In the genomic region with DNA sequence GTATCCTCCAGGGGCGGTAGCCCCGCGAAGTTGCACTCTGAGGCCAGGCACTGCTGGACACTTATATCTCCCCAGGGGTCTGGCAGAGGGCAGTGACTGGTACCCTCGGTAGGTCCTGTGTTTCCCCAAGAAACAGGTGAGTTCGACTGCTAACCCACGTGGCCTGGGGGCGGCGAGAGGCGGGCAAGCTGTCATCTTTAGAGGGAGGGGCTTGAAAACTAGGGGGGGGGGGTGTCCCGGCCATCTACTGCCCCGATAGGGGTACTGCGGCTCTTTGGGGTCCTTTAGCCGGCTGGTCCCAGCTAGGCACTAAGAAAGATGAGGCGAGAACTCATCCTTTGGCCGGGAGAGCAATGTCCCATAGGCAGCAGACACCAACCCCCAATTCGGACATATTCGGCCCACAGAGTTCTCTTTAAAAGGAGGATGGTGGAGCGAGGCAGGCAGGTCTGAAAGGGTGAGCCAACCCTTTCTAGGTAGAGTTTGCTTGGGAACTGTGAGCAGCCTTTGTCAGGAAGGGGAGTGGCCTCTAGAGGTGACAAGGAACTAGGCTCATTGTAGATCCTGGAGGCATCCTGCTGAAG, we compare ENCODE assay signal across 1 mouse cellular context.
TF ChIP-seq lines count a peak whose summit lies in the region.

No protein-coding gene starts in this region.

TF ChIP-seq in C2C12, 6 proteins besides CTCF, POLR2A, EP300 and RAD21:
- TF ChIP-seq MAX (IDR thresholded peaks at IDR 0.05) (no peak), CEBPB (IDR thresholded peaks at IDR 0.05; ENCODE audit: low read depth) (no peak), MYOD1 (IDR thresholded peaks at IDR 0.05; ENCODE audit: control insufficient read depth, insufficient read length, low read depth) (no peak), FOSL1 (IDR thresholded peaks at IDR 0.05; ENCODE audit: insufficient read depth, low read length, poor library complexity, severe bottlenecking) (no peak), MYOG (IDR thresholded peaks at IDR 0.05; ENCODE audit: control insufficient read depth, extremely low read depth, insufficient read length) (no peak), USF1 (IDR thresholded peaks at IDR 0.05; ENCODE audit: low read depth) (no peak)
